22 mouse cellular contexts compared by ENCODE assay signal in genomic region chr3:120636669-120637305, GRCm38 (mm10).
DNase-seq lines count a peak whose midpoint lies in the region; ATAC-seq and TF ChIP-seq lines count a peak whose summit lies in the region.
"Had no signal": no experiment of that assay in that cellular context is flagged by ENCODE, and none has a peak within 500 bp of the region (broad histone marks: within the 10 kb centered on the region; RNA-seq: fewer than 3 reads in every experiment).

No protein-coding gene starts in this region.

- no peak overlapping the region for H3K27ac ChIP-seq in forebrain, embryonic 13.5 days
- no peak overlapping the region for H3K27ac ChIP-seq in forebrain, embryonic 11.5 days (ENCODE audit: low read depth, low read length)
- no peak overlapping the region for H3K27ac ChIP-seq in midbrain, embryonic 13.5 days
- no peak overlapping the region for H3K27ac ChIP-seq in midbrain, postnatal 0 days (ENCODE audit: low read depth, low read length)
- H3K27ac ChIP-seq: limb, embryonic 15.5 days had no signal

- no peaks in the 10 kb centered on the region for H3K36me3 ChIP-seq in forebrain, embryonic 13.5 days (ENCODE audit: poor library complexity, severe bottlenecking)
- no peaks in the 10 kb centered on the region for H3K36me3 ChIP-seq in forebrain, embryonic 11.5 days (ENCODE audit: control insufficient read depth, insufficient read depth, low read length)
- no peaks in the 10 kb centered on the region for H3K36me3 ChIP-seq in midbrain, embryonic 13.5 days
- H3K36me3 ChIP-seq in midbrain, postnatal 0 days (ENCODE audit: insufficient read depth, low read length), result no peaks in the 10 kb centered on the region
- H3K36me3 ChIP-seq: limb, embryonic 15.5 days had no signal

- TF ChIP-seq CTCF in midbrain, postnatal 0 days (IDR thresholded peaks at IDR 0.05), result no peak

- no peak for DNase-seq in forebrain, embryonic 11.5 days (ENCODE audit: low spot score)
- DNase-seq in midbrain, postnatal 0 days (ENCODE audit: low spot score), result no peak
- peak; percentile 3 to 13 for DNase-seq in frontal cortex, postnatal 25 days (ENCODE audit: low spot score in 2 of 2)
- peak; percentile 14 to 23 for DNase-seq in right cerebral cortex, postnatal 36 days (ENCODE audit: low spot score in 2 of 2)
- DNase-seq in cerebellum, postnatal 36 days, result no peak
- no peak for DNase-seq in heart, postnatal 14 days
- DNase-seq: cerebellum, adult 9-10 months; embryo, embryonic 11 days; gastrocnemius, postnatal 36 days; heart, postnatal 4 days; kidney, adult 18-20 months; kidney, postnatal 36 days; layer of hippocampus, postnatal 36 days; lung, adult 18-20 months; thymus, adult 2 months had no signal

- intact Hi-C loops in heart, postnatal 14 days (cut with DNase I), result no loop called here

- no peaks in the 10 kb centered on the region for H3K4me1 ChIP-seq in forebrain, embryonic 13.5 days
- H3K4me1 ChIP-seq in forebrain, embryonic 11.5 days (replicated peaks; ENCODE audit: control insufficient read depth, insufficient read depth, low read length), result no peaks in the 10 kb centered on the region
- H3K4me1 ChIP-seq in midbrain, embryonic 13.5 days (replicated peaks), result 0 out of 2 replicates have a peak, but pooled peaks cover 8% of the 10 kb centered on the region
- no peaks in the 10 kb centered on the region; the same call in 1 of the 2 replicates for H3K4me1 ChIP-seq in midbrain, postnatal 0 days (ENCODE audit: insufficient read depth, low read length)
- H3K4me1 ChIP-seq: limb, embryonic 15.5 days; megakaryocyte, embryonic 14.5 days had no signal

- H3K4me3 ChIP-seq in forebrain, embryonic 13.5 days, result no peak overlapping the region
- no peak overlapping the region for H3K4me3 ChIP-seq in forebrain, embryonic 11.5 days (ENCODE audit: low read depth, low read length)
- no peak overlapping the region for H3K4me3 ChIP-seq in midbrain, embryonic 13.5 days (replicated peaks)
- no peak overlapping the region for H3K4me3 ChIP-seq in midbrain, postnatal 0 days (ENCODE audit: low read depth, low read length)
- H3K4me3 ChIP-seq: erythroblast, embryonic 14.5 days; limb, embryonic 15.5 days; megakaryocyte, embryonic 14.5 days had no signal

- H3K4me2 ChIP-seq in forebrain, embryonic 13.5 days, result no peak overlapping the region
- no peak overlapping the region for H3K4me2 ChIP-seq in forebrain, embryonic 11.5 days (ENCODE audit: low read depth, low read length, severe bottlenecking)
- no peak overlapping the region for H3K4me2 ChIP-seq in midbrain, embryonic 13.5 days (replicated peaks)
- no peak overlapping the region for H3K4me2 ChIP-seq in midbrain, postnatal 0 days (ENCODE audit: low read depth, low read length, poor library complexity, severe bottlenecking)
- H3K4me2 ChIP-seq: heart, embryonic 11.5 days; limb, embryonic 15.5 days had no signal

- WGBS in forebrain, embryonic 13.5 days, result 64% methylated on average over 9 of the region's 9 CpGs
- 83% methylated on average over 9 of the region's 9 CpGs for WGBS in forebrain, embryonic 11.5 days
- 67% methylated on average over 9 of the region's 9 CpGs for WGBS in midbrain, embryonic 13.5 days
- WGBS in midbrain, postnatal 0 days, result 49% methylated on average over 9 of the region's 9 CpGs

- no peaks in the 10 kb centered on the region for H3K27me3 ChIP-seq in forebrain, embryonic 13.5 days
- no peaks in the 10 kb centered on the region for H3K27me3 ChIP-seq in forebrain, embryonic 11.5 days (ENCODE audit: control insufficient read depth, insufficient read depth, low read length)
- no peaks in the 10 kb centered on the region for H3K27me3 ChIP-seq in midbrain, embryonic 13.5 days
- no peaks in the 10 kb centered on the region for H3K27me3 ChIP-seq in midbrain, postnatal 0 days (ENCODE audit: insufficient read depth, low read length)
- H3K27me3 ChIP-seq: limb, embryonic 15.5 days; megakaryocyte, embryonic 14.5 days; Patski had no signal

- peak; percentile 83 for ATAC-seq in forebrain, embryonic 13.5 days
- ATAC-seq in forebrain, embryonic 11.5 days (replicated peaks; ENCODE audit: low FRiP score), result no peak
- ATAC-seq in midbrain, embryonic 13.5 days, result peak; percentile 70; the same call in 1 of the 2 replicates
- no peak for ATAC-seq in midbrain, postnatal 0 days (ENCODE audit: low FRiP score)
- ATAC-seq: Patski had no signal

- no peaks in the 10 kb centered on the region for H3K9me3 ChIP-seq in forebrain, embryonic 13.5 days (replicated peaks)
- H3K9me3 ChIP-seq in forebrain, embryonic 11.5 days (ENCODE audit: control insufficient read depth, low read length), result no peaks in the 10 kb centered on the region
- no peaks in the 10 kb centered on the region for H3K9me3 ChIP-seq in midbrain, embryonic 13.5 days
- no peaks in the 10 kb centered on the region for H3K9me3 ChIP-seq in midbrain, postnatal 0 days (ENCODE audit: low read length)
- H3K9me3 ChIP-seq: limb, embryonic 15.5 days; megakaryocyte, embryonic 14.5 days had no signal

- no peak overlapping the region for H3K9ac ChIP-seq in forebrain, embryonic 13.5 days
- no peak overlapping the region for H3K9ac ChIP-seq in forebrain, embryonic 11.5 days (ENCODE audit: low read length)
- 0 out of 2 replicates have a peak overlapping the region, but pooled peaks have one; percentile 16 for H3K9ac ChIP-seq in midbrain, embryonic 13.5 days (replicated peaks)
- no peak overlapping the region for H3K9ac ChIP-seq in midbrain, postnatal 0 days (replicated peaks; ENCODE audit: low read length, poor library complexity, severe bottlenecking)
- H3K9ac ChIP-seq: limb, embryonic 15.5 days had no signal

Comparison
In these comparisons a context has a peak if more than half of its experiments do, and no peak if none do; other contexts are left out.
1. ATAC-seq: peak in forebrain, embryonic 13.5 days (single experiment) and midbrain, embryonic 13.5 days (single experiment); none in forebrain, embryonic 11.5 days (single experiment) and midbrain, postnatal 0 days (single experiment).
2. DNase-seq: peak in frontal cortex, postnatal 25 days (2 of 2) and right cerebral cortex, postnatal 36 days (2 of 2); none in forebrain, embryonic 11.5 days (single experiment), midbrain, postnatal 0 days (single experiment), cerebellum, postnatal 36 days (0 of 2) and heart, postnatal 14 days (0 of 2).